Mouse (Mus musculus) cerebellum, adult 2 months (tissue): ENCODE measurements at regions not wholly inside any gene's neighbourhood (a gene's known extent, or its start where the extent isn't known, plus 50 kb on each side); places are given as distances from the start of the nearest gene placed in this dataset.

Source experiments
- CTCF ChIP-seq: fragments of 200-500 bp; IDR thresholded peaks from 2 replicates; pipeline ENCODE4 v1.5.1; 2011; ENCODE audit warnings: low read depth, mild to moderate bottlenecking, control low read depth, low read length, moderate library complexity, borderline replicate concordance; ENCODE audit not compliant: insufficient read depth
- POLR2A ChIP-seq: fragments of 200-500 bp; IDR thresholded peaks from 2 replicates; pipeline ENCODE4 v1.6.1; 2011; ENCODE audit warnings: low read length, control low read depth, borderline replicate concordance; ENCODE audit not compliant: insufficient read depth

- TF ChIP-seq POLR2A (no peak), CTCF (no peak)
Measured at GRCm38 (mm10) chr3:129400092-129400924, 67.8 kb upstream of the Enpep start.
